Mouse (Mus musculus) midbrain, embryonic 11.5 days (tissue): ENCODE measurements around the gene Scd3. TPM values are rescaled to one million over a fixed set of nuclear protein-coding genes. Genes with fewer than 3 reads are reported as not detected.

ENCODE experiments used
- ATAC-seq: fragments of 200-750 bp; cut with Nextera tagmentation; 2 replicates; pipeline ENCODE4 v1.8.0; 2017; ENCODE audit warnings: moderate TSS enrichment, moderate library complexity; ENCODE audit not compliant: low FRiP score
- DNase-seq: peaks from one replicate; pipeline ENCODE4 v3.0.0; 2015; ENCODE audit warnings: low spot score; ENCODE audit errors: missing footprints
- H3K27ac ChIP-seq: fragments of 300-500 bp; sonication (generic); 2 replicates; pipeline ENCODE4 v1.5.1; 2014; ENCODE audit warnings: low read depth, low read length
- H3K27me3 ChIP-seq: fragments of 300-500 bp; sonication (generic); 2 replicates; pipeline ENCODE4 v1.6.1; 2014; ENCODE audit warnings: mild to moderate bottlenecking, low read length, moderate library complexity, mixed read lengths; ENCODE audit not compliant: control insufficient read depth, insufficient read depth
- H3K36me3 ChIP-seq: fragments of 300-500 bp; sonication (generic); 2 replicates; pipeline ENCODE4 v1.6.1; 2014; ENCODE audit warnings: mild to moderate bottlenecking, low read length, moderate library complexity, mixed read lengths; ENCODE audit not compliant: control insufficient read depth, insufficient read depth
- H3K4me1 ChIP-seq: fragments of 300-500 bp; sonication (generic); 2 replicates; pipeline ENCODE4 v1.6.1; 2014; ENCODE audit warnings: low read length; ENCODE audit not compliant: control insufficient read depth, insufficient read depth
- H3K4me2 ChIP-seq: fragments of 300-500 bp; sonication (generic); 2 replicates; pipeline ENCODE4 v1.6.1; 2014; ENCODE audit warnings: mild to moderate bottlenecking, moderate library complexity
- H3K4me3 ChIP-seq: fragments of 300-500 bp; sonication (generic); 2 replicates; pipeline ENCODE4 v1.5.1; 2014; ENCODE audit warnings: low read depth, low read length
- H3K9ac ChIP-seq: fragments of 300-500 bp; sonication (generic); 2 replicates; pipeline ENCODE4 v1.6.1; 2014; ENCODE audit warnings: low read length
- H3K9me3 ChIP-seq: fragments of 300-500 bp; sonication (generic); 2 replicates; pipeline ENCODE4 v1.6.1; 2016; ENCODE audit warnings: low read length; ENCODE audit not compliant: control insufficient read depth
- WGBS: fragments of 180-500 bp; shearing (Covaris S2); extraction: QIAGEN DNeasy Blood & Tissue Kit; methylation state at CpG from one replicate; pipeline ENCODE4 v1.1.7; 2014; 5-methylcytosine and 5-hydroxymethylcytosine counted together
- polyA plus RNA-seq: library from polyadenylated mRNA; unstranded; fragments of >200 nt; fragmentation: Nextera tagmentation; extraction: Ambion mirVana; gene quantifications from 2 replicates; pipeline ENCODE4 v1.2.1, GENCODE M21; 2014

Scd3 gene
- polyA plus RNA-seq = 0.22 TPM in 1 of 2 replicates, not detected in the other

- no peak within 1 kb of the TSS for H3K4me2 ChIP-seq
- ATAC-seq (no peak), DNase-seq (no peak)
- H3K4me3 ChIP-seq = no peak within 1 kb of the TSS
- WGBS = 94% methylated on average over 9 of the region's 9 CpGs
- H3K9ac ChIP-seq = no peak within 1 kb of the TSS
- no peaks in the 10 kb centered on the region for H3K36me3 ChIP-seq
- H3K9me3 ChIP-seq = no peaks in the 10 kb centered on the region
- no peaks in the 10 kb centered on the region for H3K4me1 ChIP-seq
- H3K27ac ChIP-seq = no peak within 1 kb of the TSS
- H3K27me3 ChIP-seq = no peaks in the 10 kb centered on the region
These were observed at the start of gene Scd3 for GRCm38 (mm10) chr19:44203015-44203564. Scd3 (plus strand) TSS chr19:44203269.

DNA sequence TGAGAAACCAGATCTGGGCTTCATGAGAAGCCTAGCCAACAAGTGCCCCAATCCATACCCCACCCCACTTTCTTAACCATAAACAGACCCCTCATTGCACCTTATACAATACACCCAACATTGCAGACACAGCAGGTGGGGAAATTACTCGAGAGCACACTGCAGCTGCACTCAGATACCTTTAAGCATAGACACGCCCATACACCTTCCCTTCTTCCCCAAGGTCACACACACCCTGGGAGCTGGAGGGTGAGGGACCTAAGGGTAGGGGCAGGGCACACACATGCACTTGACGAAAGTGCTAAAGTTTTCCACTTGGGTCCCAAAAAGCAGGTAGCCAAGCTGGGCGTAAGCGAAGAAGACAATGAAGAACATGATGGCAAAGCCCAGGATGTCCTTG is 49.3 kb upstream of the Scd3 start:
- WGBS = 90% methylated on average over 5 of the region's 5 CpGs
- H3K27ac ChIP-seq = no peak overlapping the region
- no peaks in the 10 kb centered on the region for H3K27me3 ChIP-seq
- no peak overlapping the region for H3K4me3 ChIP-seq
- no peak overlapping the region for H3K9ac ChIP-seq
- DNase-seq (no peak), ATAC-seq (no peak)
- H3K36me3 ChIP-seq = no peaks in the 10 kb centered on the region
- H3K9me3 ChIP-seq = no peaks in the 10 kb centered on the region
- no peaks in the 10 kb centered on the region for H3K4me1 ChIP-seq
- no peak overlapping the region for H3K4me2 ChIP-seq

DNA sequence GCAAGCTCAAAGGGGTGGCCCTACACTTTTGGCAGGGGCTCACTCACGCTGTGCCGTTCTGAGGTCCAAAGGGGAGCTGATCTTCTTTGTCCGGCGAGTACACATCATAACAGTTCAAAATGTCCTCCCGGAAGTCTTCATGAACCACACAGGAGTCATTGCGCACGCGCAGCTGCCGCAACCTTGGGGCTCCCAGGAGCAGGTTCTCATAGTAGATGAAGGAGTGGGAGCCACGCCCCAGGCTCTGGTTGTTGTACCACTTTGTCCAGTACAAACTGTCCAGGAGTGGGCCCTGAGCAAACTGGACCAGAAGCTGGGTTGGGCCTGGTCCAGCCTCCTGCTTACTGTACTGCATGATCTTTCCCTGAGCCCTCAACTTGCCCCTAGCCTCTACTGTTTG is 46.1 kb upstream of the Scd3 start:
- Histone ChIP-seq H3K4me2 (no peak overlapping the region), H3K27me3 (no peaks in the 10 kb centered on the region), H3K27ac (no peak overlapping the region), H3K9ac (no peak overlapping the region), H3K9me3 (no peaks in the 10 kb centered on the region), H3K4me3 (no peak overlapping the region), H3K4me1 (no peaks in the 10 kb centered on the region), H3K36me3 (no peaks in the 10 kb centered on the region)
- DNase-seq (no peak), ATAC-seq (no peak)
- 90% methylated on average over 10 of the region's 10 CpGs for WGBS

DNA sequence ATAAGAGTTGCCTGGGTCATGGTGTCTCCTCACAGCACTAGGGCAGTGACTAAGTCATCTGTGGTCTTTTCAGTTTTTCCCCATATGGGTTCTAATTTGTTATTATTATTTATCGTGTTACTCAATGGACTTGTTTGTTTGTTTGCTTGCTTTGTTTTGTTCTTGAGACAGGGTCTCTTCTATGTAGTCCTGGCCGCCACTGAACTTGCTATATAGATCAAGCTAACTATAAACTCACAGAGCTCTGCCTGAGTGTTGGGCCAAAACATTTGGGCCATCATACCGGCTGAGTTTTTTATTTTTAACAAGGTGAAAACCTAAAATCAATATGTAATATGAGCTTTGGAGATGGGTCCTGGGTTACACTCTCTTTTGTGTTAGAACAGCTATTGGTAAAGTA is 43.7 kb upstream of the Scd3 start:
- WGBS = 89% methylated on average over 3 of the region's 3 CpGs
- Histone ChIP-seq H3K27me3 (no peaks in the 10 kb centered on the region), H3K4me1 (no peaks in the 10 kb centered on the region)

DNA sequence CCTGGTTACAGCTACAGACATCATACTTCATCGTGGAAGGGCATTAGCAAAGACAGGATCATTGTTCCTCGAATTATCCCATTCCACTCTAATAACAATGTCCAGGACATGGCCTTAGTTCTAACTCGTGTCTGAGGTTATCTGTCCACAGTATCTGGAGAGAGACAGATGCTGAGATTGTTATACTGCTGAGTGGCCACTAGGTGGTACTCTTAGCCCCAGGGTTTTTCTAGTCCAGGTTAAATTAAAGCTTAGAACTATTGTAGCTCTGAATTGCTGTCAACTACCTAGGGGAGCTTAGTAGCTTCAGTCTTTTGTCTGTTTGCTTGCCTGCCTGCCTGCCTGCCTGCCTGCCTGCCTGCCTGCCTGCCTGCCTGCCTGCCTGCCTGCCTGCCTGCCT is 41.6 kb upstream of the Scd3 start:
- no peaks in the 10 kb centered on the region for H3K9me3 ChIP-seq
- no peak for DNase-seq
- no peaks in the 10 kb centered on the region for H3K27me3 ChIP-seq
- no peak for ATAC-seq
- H3K27ac ChIP-seq = no peak overlapping the region
- WGBS = 18% methylated on average over 3 of the region's 3 CpGs
- H3K4me1 ChIP-seq = no peaks in the 10 kb centered on the region
- no peak overlapping the region for H3K4me2 ChIP-seq
- H3K9ac ChIP-seq = no peak overlapping the region
- H3K36me3 ChIP-seq = no peaks in the 10 kb centered on the region
- no peak overlapping the region for H3K4me3 ChIP-seq

More for the DNA sequence above, 43.7 kb upstream of the Scd3 start:
- DNase-seq (no peak), ATAC-seq (no peak)
- no peaks in the 10 kb centered on the region for H3K9me3 ChIP-seq
- H3K27ac ChIP-seq = no peak overlapping the region
- no peak overlapping the region for H3K4me2 ChIP-seq
- no peaks in the 10 kb centered on the region for H3K36me3 ChIP-seq
- H3K9ac ChIP-seq = no peak overlapping the region
- no peak overlapping the region for H3K4me3 ChIP-seq

- H3K4me1 ChIP-seq = no peaks in the 10 kb centered on the region
- WGBS = 67% methylated on average over 8 of the region's 8 CpGs
These were observed 28.2 kb upstream of the Scd3 start for GRCm38 (mm10) chr19:44174835-44175234.

GRCm38 (mm10) chr19:44176741-44177140 is 26.3 kb upstream of the Scd3 start:
- Histone ChIP-seq H3K9ac (no peak overlapping the region), H3K36me3 (no peaks in the 10 kb centered on the region), H3K4me1 (no peaks in the 10 kb centered on the region), H3K4me2 (no peak overlapping the region), H3K27ac (no peak overlapping the region), H3K27me3 (no peaks in the 10 kb centered on the region), H3K9me3 (0 out of 2 replicates have a peak, but pooled peaks cover 5% of the 10 kb centered on the region), H3K4me3 (no peak overlapping the region)
- DNase-seq = no peak
- ATAC-seq = no peak
- 87% methylated on average over 3 of the region's 3 CpGs for WGBS

More at GRCm38 (mm10) chr19:44174835-44175234, 28.2 kb upstream of the Scd3 start:
- Histone ChIP-seq H3K36me3 (no peaks in the 10 kb centered on the region), H3K27me3 (no peaks in the 10 kb centered on the region), H3K9me3 (0 out of 2 replicates have a peak, but pooled peaks cover 5% of the 10 kb centered on the region), H3K9ac (no peak overlapping the region), H3K4me2 (no peak overlapping the region), H3K4me3 (no peak overlapping the region), H3K27ac (no peak overlapping the region)
- DNase-seq = no peak
- no peak for ATAC-seq

- ATAC-seq (no peak), DNase-seq (no peak)
- H3K36me3 ChIP-seq = no peaks in the 10 kb centered on the region
- no peak overlapping the region for H3K4me3 ChIP-seq
- no peaks in the 10 kb centered on the region for H3K27me3 ChIP-seq
- WGBS = 70% methylated on average over 1 of the region's 1 CpGs
- no peaks in the 10 kb centered on the region for H3K9me3 ChIP-seq
- no peak overlapping the region for H3K4me2 ChIP-seq
- no peak overlapping the region for H3K27ac ChIP-seq
- no peak overlapping the region for H3K9ac ChIP-seq
- no peaks in the 10 kb centered on the region for H3K4me1 ChIP-seq
These were observed 22.6 kb upstream of the Scd3 start for GRCm38 (mm10) chr19:44180502-44180901.

DNA sequence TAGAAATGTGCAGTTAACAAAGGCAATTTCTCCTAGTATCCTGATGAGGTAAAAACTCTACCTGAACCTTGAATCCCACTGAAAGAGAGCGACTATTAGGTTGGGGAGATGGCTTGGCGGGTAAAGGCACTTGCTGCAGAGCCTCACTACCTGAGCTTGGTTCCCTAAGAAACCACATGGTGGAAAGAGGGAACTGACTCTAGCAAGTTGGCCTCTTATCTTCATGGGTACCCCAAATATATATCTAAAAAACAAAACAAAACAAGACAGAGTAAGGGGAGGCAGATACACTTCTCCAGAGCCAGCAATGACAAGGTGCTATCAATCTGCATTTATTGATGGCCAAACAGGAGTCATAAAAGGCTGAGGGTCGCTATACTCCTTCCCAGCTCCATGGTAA is 19.1 kb upstream of the Scd3 start:
- Histone ChIP-seq H3K27me3 (no peaks in the 10 kb centered on the region), H3K9ac (no peak overlapping the region), H3K27ac (no peak overlapping the region), H3K4me2 (no peak overlapping the region), H3K36me3 (no peaks in the 10 kb centered on the region), H3K4me1 (no peaks in the 10 kb centered on the region), H3K9me3 (no peaks in the 10 kb centered on the region), H3K4me3 (no peak overlapping the region)
- DNase-seq (no peak), ATAC-seq (no peak)
- WGBS = 78% methylated on average over 3 of the region's 3 CpGs
